Mouse (Mus musculus): Measurements from ENCODE around the gene Hmgcs1.

GRCm38 (mm10) chr13:119754635-119755020 lies 64.4 kb downstream of the Hmgcs1 start:
- no peak for TF ChIP-seq POLR2A (IDR thresholded peaks at IDR 0.05; ENCODE audit: low read depth, low read length)
- no peak for TF ChIP-seq CTCF (conservative IDR thresholded peaks at IDR 0.05; ENCODE audit: insufficient read depth, insufficient read length, low read depth, low read length)

Data from kidney, adult 2 months (tissue).